Mouse (Mus musculus) olfactory bulb, adult 2 months (tissue): ENCODE data around the gene Ankrd44. TPM values are rescaled to one million over a fixed set of nuclear protein-coding genes. Genes with fewer than 3 reads are reported as not detected.

ENCODE experiments used
- H3K27ac ChIP-seq: fragments of 200-500 bp; 2 replicates; pipeline ENCODE4 v1.5.1; 2012; ENCODE audit warnings: low read depth, low read length; ENCODE audit not compliant: insufficient read depth
- H3K4me1 ChIP-seq: fragments of 200-500 bp; 2 replicates; pipeline ENCODE4 v1.6.1; 2012; ENCODE audit warnings: low read length; ENCODE audit not compliant: control insufficient read depth, insufficient read depth
- H3K4me3 ChIP-seq: fragments of 200-500 bp; 2 replicates; pipeline ENCODE4 v1.5.1; 2012; ENCODE audit warnings: mild to moderate bottlenecking, low read depth, low read length, moderate library complexity; ENCODE audit not compliant: insufficient read depth
- CTCF ChIP-seq: fragments of 200-500 bp; IDR thresholded peaks from 2 replicates; pipeline ENCODE4 v1.5.1; 2012; ENCODE audit warnings: low read depth, mild to moderate bottlenecking, low read length, moderate library complexity; ENCODE audit not compliant: insufficient read depth
- POLR2A ChIP-seq: fragments of 200-500 bp; IDR thresholded peaks from 2 replicates; pipeline ENCODE4 v1.6.1; 2012; ENCODE audit warnings: mild to moderate bottlenecking, low read depth, low read length, moderate library complexity; ENCODE audit not compliant: insufficient read depth
- WGBS: fragments of 180-500 bp; shearing (Covaris S2); methylation state at CpG from one replicate; pipeline ENCODE4 v1.1.7; 2018; 5-methylcytosine and 5-hydroxymethylcytosine counted together
- polyA plus RNA-seq: library from polyadenylated mRNA; stranded (reverse); fragments of >200 nt; gene quantifications from 2 replicates; pipeline ENCODE4 v1.2.4, GENCODE M21; 2012; ENCODE audit warnings: low replicate concordance; ENCODE audit not compliant: missing spikeins, insufficient read depth, insufficient read length

Ankrd44 gene
- polyA plus RNA-seq, 1 experiment = not detected

- TF ChIP-seq CTCF = no peak
- TF ChIP-seq POLR2A = no peak
- Histone ChIP-seq H3K4me1 (no peaks in the 10 kb centered on the region), H3K27ac (no peak overlapping the region), H3K4me3 (no peak overlapping the region)
- 78% methylated on average over 7 of the region's 7 CpGs for WGBS
Measured at GRCm38 (mm10) chr1:54912290-54913062, 13.7 kb downstream of the Ankrd44 start.

GRCm38 (mm10) chr1:54911256-54911610, 15.0 kb downstream of the Ankrd44 start:
- 100% methylated on average over 1 of the region's 1 CpGs for WGBS
- no peak overlapping the region for H3K27ac ChIP-seq
- H3K4me3 ChIP-seq = no peak overlapping the region
- H3K4me1 ChIP-seq = no peaks in the 10 kb centered on the region
- TF ChIP-seq POLR2A (no peak), CTCF (no peak)

GRCm38 (mm10) chr1:54910489-54911255, 15.5 kb downstream of the Ankrd44 start:
- H3K27ac ChIP-seq = no peak overlapping the region
- no peak overlapping the region for H3K4me3 ChIP-seq
- no peak for TF ChIP-seq POLR2A
- TF ChIP-seq CTCF = no peak
- no peaks in the 10 kb centered on the region for H3K4me1 ChIP-seq
- 88% methylated on average over 5 of the region's 5 CpGs for WGBS

GRCm38 (mm10) chr1:54908786-54909185, 17.4 kb downstream of the Ankrd44 start:
- TF ChIP-seq POLR2A (no peak), CTCF (no peak)
- Histone ChIP-seq H3K4me3 (no peak overlapping the region), H3K27ac (no peak overlapping the region), H3K4me1 (no peaks in the 10 kb centered on the region)
- WGBS = 88% methylated on average over 3 of the region's 3 CpGs

- H3K27ac ChIP-seq = no peak overlapping the region
Measured at GRCm38 (mm10) chr1:54907066-54907639, 19.0 kb downstream of the Ankrd44 start.

GRCm38 (mm10) chr1:54906322-54906721, 19.9 kb downstream of the Ankrd44 start:
- WGBS = 93% methylated on average over 8 of the region's 8 CpGs
- TF ChIP-seq POLR2A = no peak
- TF ChIP-seq CTCF = no peak
- H3K4me3 ChIP-seq = no peak overlapping the region
- no peaks in the 10 kb centered on the region for H3K4me1 ChIP-seq
- no peak overlapping the region for H3K27ac ChIP-seq

More at GRCm38 (mm10) chr1:54907066-54907639, 19.0 kb downstream of the Ankrd44 start:
- WGBS = 72% methylated on average over 15 of the region's 15 CpGs
- TF ChIP-seq CTCF (no peak), POLR2A (no peak)
- Histone ChIP-seq H3K4me1 (no peaks in the 10 kb centered on the region), H3K4me3 (no peak overlapping the region)

GRCm38 (mm10) chr1:54905632-54906031, 20.6 kb downstream of the Ankrd44 start:
- Histone ChIP-seq H3K4me3 (no peak overlapping the region), H3K27ac (no peak overlapping the region), H3K4me1 (no peaks in the 10 kb centered on the region)
- TF ChIP-seq POLR2A = no peak
- TF ChIP-seq CTCF = no peak
- 78% methylated on average over 7 of the region's 7 CpGs for WGBS

- 76% methylated on average over 2 of the region's 2 CpGs for WGBS
- TF ChIP-seq CTCF (no peak), POLR2A (no peak)
- H3K4me3 ChIP-seq = no peak overlapping the region
- peaks cover 3% of the 10 kb centered on the region; the same call in 1 of the 2 replicates for H3K4me1 ChIP-seq
- H3K27ac ChIP-seq = no peak overlapping the region
Measured at GRCm38 (mm10) chr1:54904165-54904564, 22.0 kb downstream of the Ankrd44 start.

- Histone ChIP-seq H3K27ac (no peak overlapping the region), H3K4me1 (peaks cover 4% of the 10 kb centered on the region; the same call in 1 of the 2 replicates), H3K4me3 (no peak overlapping the region)
- 89% methylated on average over 12 of the region's 12 CpGs for WGBS
- TF ChIP-seq CTCF (no peak), POLR2A (no peak)
Measured at GRCm38 (mm10) chr1:54902689-54903246, 23.4 kb downstream of the Ankrd44 start.
